Mouse (Mus musculus) spleen, adult 2 months (tissue): ENCODE results near the gene Cmklr1. TPM values are rescaled to one million over a fixed set of nuclear protein-coding genes. Genes with fewer than 3 reads are reported as not detected.

Source experiments
- DNase-seq, 2 experiments: peaks; one replicate each; pipeline versions ENCODE4 v3.0.0 to v3.0.0-alpha.2; 2012 to 2021; ENCODE audit warnings: low spot score in 2 of 2, low read depth in 1 of 2
- H3K27ac ChIP-seq: fragments of 200-500 bp; 2 replicates; pipeline ENCODE4 v1.5.1; 2012; ENCODE audit warnings: low read length, inconsistent platforms; ENCODE audit not compliant: insufficient read depth
- H3K27me3 ChIP-seq: fragments of 200-500 bp; 2 replicates; pipeline ENCODE4 v1.6.1; 2012; ENCODE audit warnings: mild to moderate bottlenecking, moderate library complexity, low read length, inconsistent platforms; ENCODE audit not compliant: control insufficient read depth, insufficient read depth
- H3K36me3 ChIP-seq: fragments of 200-500 bp; 2 replicates; pipeline ENCODE4 v1.6.1; 2012; ENCODE audit warnings: mild to moderate bottlenecking, low read length, inconsistent platforms; ENCODE audit not compliant: control insufficient read depth, insufficient read depth
- H3K4me1 ChIP-seq: fragments of 200-500 bp; 2 replicates; pipeline ENCODE4 v1.6.1; 2011; ENCODE audit warnings: inconsistent platforms; ENCODE audit not compliant: control insufficient read depth, insufficient read depth, insufficient read length
- H3K4me3 ChIP-seq: fragments of 200-500 bp; 2 replicates; pipeline ENCODE4 v1.5.1; 2011; ENCODE audit warnings: mild to moderate bottlenecking, inconsistent platforms; ENCODE audit not compliant: insufficient read depth, insufficient read length; ENCODE audit errors: extremely low read depth
- CTCF ChIP-seq: fragments of 200-500 bp; IDR thresholded peaks from 2 replicates; pipeline ENCODE4 v1.5.1; 2011; ENCODE audit warnings: mild to moderate bottlenecking, inconsistent platforms; ENCODE audit not compliant: insufficient read depth, insufficient read length, insufficient replicate concordance; ENCODE audit errors: extremely low read depth
- POLR2A ChIP-seq: fragments of 200-500 bp; IDR thresholded peaks from 2 replicates; pipeline ENCODE4 v1.6.1; 2011; ENCODE audit warnings: low read depth, low read length, inconsistent platforms
- WGBS: fragments of 180-500 bp; shearing (Covaris S2); methylation state at CpG from one replicate; pipeline ENCODE4 v1.1.7; 2018; 5-methylcytosine and 5-hydroxymethylcytosine counted together
- polyA plus RNA-seq: library from polyadenylated mRNA; depleted of rRNA; stranded (reverse); fragments of >200 nt; gene quantifications from 2 replicates; pipeline ENCODE4 v1.2.3, GENCODE M21; 2012

Cmklr1 gene
- polyA plus RNA-seq, 1 experiment, result 31.7 TPM

DNA sequence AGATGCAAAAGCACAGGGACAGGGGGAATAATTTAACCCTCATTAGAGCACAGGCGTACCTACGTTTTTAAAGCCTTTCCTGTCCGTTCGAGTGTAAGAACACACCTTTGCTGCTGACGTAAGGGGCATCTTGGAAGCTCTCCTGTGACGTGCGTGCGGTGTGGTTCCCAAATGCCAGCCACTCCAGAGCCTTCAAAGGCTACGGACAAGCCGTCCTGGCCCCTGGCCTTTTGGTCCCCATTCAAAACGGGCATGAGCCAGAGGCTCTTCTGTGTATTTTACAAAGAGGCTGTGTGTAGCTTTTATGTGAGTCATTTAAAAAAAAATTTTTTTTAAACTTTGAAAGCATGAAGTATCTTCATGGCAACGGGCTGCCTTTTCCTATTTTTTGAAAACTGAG, 4.6 kb upstream of the Cmklr1 start:
- no peak overlapping the region for H3K4me3 ChIP-seq
- H3K36me3 ChIP-seq, result no peaks in the 10 kb centered on the region
- TF ChIP-seq POLR2A (no peak), CTCF (no peak)
- WGBS, result 88% methylated on average over 12 of the region's 12 CpGs
- no peaks in the 10 kb centered on the region for H3K27me3 ChIP-seq
- no peaks in the 10 kb centered on the region for H3K4me1 ChIP-seq
- no peak for DNase-seq
- H3K27ac ChIP-seq, result no peak overlapping the region

- no peak for TF ChIP-seq POLR2A
- no peak for TF ChIP-seq CTCF
- Histone ChIP-seq H3K36me3 (no peaks in the 10 kb centered on the region), H3K27me3 (no peaks in the 10 kb centered on the region), H3K27ac (no peak overlapping the region), H3K4me3 (no peak overlapping the region), H3K4me1 (no peaks in the 10 kb centered on the region)
- WGBS, result 69% methylated on average over 11 of the region's 11 CpGs
- DNase-seq, result no peak
These were observed 4.0 kb upstream of the Cmklr1 start for GRCm38 (mm10) chr5:113654206-113654605.

DNA sequence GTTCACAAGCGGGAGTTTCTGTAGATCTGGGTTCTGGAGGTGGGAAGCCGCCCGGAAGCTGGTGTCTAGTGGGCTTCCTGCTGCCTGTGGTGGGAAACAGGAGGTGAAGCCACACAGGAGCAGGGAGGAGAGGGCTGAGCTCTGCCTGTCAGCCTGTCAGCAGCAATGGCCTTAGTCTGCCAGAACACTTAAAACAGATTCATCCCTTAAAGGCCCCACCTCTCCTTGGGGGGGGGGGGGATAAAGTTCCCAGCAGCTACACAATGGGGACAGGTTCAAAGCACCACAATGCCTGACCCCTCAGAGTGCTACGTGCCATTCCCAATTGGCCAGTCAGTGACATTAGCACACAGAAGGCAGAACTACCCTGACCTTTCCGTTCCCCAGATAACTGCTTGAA, 2.0 kb upstream of the Cmklr1 start:
- no peak for DNase-seq
- TF ChIP-seq CTCF, result no peak
- no peak for TF ChIP-seq POLR2A
- 8% methylated on average over 5 of the region's 5 CpGs for WGBS
- Histone ChIP-seq H3K36me3 (no peaks in the 10 kb centered on the region), H3K27me3 (no peaks in the 10 kb centered on the region), H3K4me1 (no peaks in the 10 kb centered on the region), H3K27ac (no peak overlapping the region), H3K4me3 (no peak overlapping the region)

DNA sequence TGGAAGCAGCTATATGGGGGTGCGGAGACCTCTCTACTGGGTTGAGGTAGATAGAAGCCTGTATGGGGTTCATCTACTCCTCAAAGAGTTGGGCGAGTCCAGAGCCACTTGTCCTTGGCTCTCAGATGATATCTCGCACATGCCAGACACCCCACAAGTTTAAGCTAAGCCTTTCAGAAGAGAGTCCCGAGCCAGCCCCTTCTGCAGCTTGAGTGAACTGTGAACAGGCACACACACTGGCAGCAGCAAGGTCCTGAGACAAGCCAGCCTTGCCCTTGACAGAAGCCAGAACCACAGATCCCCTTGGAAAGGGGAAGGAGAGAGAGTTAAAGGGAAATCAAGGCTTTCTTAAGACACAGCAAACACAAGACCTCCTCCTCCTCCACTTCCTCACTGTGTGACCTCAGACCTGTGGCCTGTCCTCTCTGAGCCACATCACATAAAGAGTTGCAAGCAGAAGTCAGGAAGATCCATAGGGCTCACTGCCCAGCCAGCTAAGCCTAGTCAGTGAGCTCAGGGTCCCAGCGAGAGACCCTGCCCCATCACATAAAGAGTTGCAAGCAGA, 1.5 kb downstream of the Cmklr1 start:
- TF ChIP-seq CTCF (no peak), POLR2A (no peak)
- H3K27me3 ChIP-seq, result no peaks in the 10 kb centered on the region
- H3K36me3 ChIP-seq, result no peaks in the 10 kb centered on the region
- H3K27ac ChIP-seq, result no peak overlapping the region
- DNase-seq, result no peak
- H3K4me3 ChIP-seq, result no peak overlapping the region
- 71% methylated on average over 5 of the region's 5 CpGs for WGBS
- H3K4me1 ChIP-seq, result no peaks in the 10 kb centered on the region

DNA sequence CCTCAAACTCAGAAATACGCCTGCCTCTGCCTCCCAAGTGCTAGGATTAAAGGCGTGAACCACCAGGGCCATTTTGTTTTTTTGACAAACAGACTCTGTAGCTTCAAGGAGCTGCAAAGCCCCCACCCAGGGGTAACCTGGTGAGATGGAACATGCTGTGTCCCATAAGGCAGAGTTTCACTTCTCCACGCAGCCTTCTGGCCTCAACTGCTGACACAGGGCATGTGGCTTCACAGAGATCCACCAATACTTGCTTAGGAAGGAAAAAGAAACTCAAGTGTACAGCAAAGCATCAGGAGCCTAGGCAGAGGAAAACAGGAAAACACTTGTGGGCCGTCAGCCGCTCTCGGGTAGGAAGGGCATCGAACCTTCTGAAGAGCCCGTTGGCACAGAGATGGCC, 3.1 kb downstream of the Cmklr1 start:
- peaks cover 2% of the 10 kb centered on the region; the same call in 1 of the 2 replicates for H3K4me1 ChIP-seq
- H3K4me3 ChIP-seq, result no peak overlapping the region
- no peak for TF ChIP-seq POLR2A
- TF ChIP-seq CTCF, result no peak
- H3K36me3 ChIP-seq, result no peaks in the 10 kb centered on the region
- H3K27ac ChIP-seq, result no peak overlapping the region
- DNase-seq, result no peak
- no peaks in the 10 kb centered on the region for H3K27me3 ChIP-seq
- 49% methylated on average over 8 of the region's 8 CpGs for WGBS

- Histone ChIP-seq H3K36me3 (no peaks in the 10 kb centered on the region), H3K4me1 (peaks cover 2% of the 10 kb centered on the region; the same call in 1 of the 2 replicates), H3K4me3 (no peak overlapping the region), H3K27ac (peak overlapping the region; percentile 36; the same call in 1 of the 2 replicates), H3K27me3 (no peaks in the 10 kb centered on the region)
- DNase-seq, result no peak
- 60% methylated on average over 4 of the region's 4 CpGs for WGBS
- no peak for TF ChIP-seq CTCF
- no peak for TF ChIP-seq POLR2A
These were observed 5.7 kb downstream of the Cmklr1 start for GRCm38 (mm10) chr5:113644520-113644919.

GRCm38 (mm10) chr5:113643107-113643848, 6.9 kb downstream of the Cmklr1 start:
- H3K36me3 ChIP-seq, result no peaks in the 10 kb centered on the region
- no peak for DNase-seq
- 31% methylated on average over 18 of the region's 18 CpGs for WGBS
- no peak overlapping the region for H3K4me3 ChIP-seq
- no peaks in the 10 kb centered on the region for H3K27me3 ChIP-seq
- TF ChIP-seq CTCF (no peak), POLR2A (no peak)
- H3K27ac ChIP-seq, result no peak overlapping the region
- peaks cover 2% of the 10 kb centered on the region; the same call in 1 of the 2 replicates for H3K4me1 ChIP-seq
